Mouse (Mus musculus): ENCODE results near the gene Klf13.

DNA sequence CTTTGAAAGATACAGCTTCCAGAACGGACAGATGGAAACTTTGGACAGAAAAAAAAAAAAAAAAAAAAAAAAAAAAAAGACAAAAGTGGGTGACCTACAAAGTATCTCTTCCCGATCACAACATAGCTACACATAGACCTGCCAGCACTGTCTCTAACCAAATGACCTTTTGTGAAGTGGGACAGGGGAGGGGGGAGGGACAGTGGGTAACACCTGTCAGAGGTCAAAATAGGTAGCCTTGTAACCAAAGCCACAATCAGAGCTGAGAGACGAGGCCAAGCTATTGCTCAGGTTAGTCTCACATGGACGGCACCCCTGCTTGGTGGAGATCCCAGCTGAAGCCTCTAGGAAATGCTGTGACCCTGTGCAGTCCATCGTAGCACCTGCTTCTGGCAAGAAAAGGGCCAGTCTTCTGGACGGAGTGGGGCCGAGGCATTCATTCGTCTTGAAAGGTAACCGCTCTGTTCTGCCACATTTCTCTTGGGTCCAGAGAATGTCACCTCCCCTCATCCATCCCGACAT is 51.1 kb downstream of the Klf13 start:
- TF ChIP-seq CTCF (IDR thresholded peaks at IDR 0.05; ENCODE audit: low read depth) (no peak), EP300 (optimal IDR thresholded peaks at IDR 0.05) (no peak)
